11 mouse cellular contexts compared by ENCODE assay signal in the genomic region with DNA sequence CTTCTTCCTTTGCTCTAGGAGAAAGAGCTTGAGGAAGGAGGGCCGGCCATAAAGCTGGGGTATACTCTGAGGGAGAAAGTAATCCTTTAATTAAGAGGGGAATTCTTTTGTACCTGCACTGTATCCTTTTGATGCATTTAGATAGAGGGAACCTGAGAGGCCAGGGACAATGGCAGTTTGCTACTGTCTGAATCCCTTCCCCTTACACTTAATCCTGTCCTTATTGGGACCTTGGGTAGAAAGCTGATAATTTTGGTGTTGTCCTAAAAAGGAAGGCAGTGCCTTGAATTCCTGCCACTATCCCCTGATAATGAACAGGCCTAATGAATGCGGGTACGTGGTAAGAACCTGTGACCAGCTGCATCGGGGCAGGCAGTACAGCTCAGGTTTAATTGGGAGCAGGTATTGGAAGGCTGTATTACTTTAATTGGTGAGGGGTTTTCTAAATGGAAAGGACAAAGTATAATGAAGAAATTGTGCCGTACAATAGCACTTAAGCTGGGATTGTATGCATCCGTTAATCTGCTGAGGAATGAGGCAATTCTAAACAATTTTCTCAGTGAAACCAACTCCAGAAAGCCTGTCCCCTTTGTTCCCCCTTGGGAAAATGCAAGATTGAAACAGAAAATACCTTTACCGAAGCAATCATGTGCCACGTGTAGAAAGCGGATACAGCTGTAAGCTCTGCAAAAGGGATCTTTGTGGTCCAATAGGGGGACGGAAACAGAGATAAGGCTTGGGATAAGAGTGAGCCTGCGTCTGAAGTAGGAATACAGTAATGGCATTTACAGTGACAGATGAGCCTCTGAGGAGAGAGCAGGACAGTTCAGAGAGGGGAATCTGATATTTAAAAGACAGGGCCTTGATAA.
DNase-seq lines count a peak whose midpoint lies in the region; ATAC-seq and TF ChIP-seq lines count a peak whose summit lies in the region.
"Had no signal": no experiment of that assay in that cellular context is flagged by ENCODE, and none has a peak within 500 bp of the region (broad histone marks: within the 10 kb centered on the region; RNA-seq: fewer than 3 reads in every experiment).

No protein-coding gene starts in this region.

- H3K4me2 ChIP-seq in hindbrain, embryonic 15.5 days: 0 out of 2 replicates have a peak overlapping the region, but pooled peaks have one; percentile 0
- H3K4me2 ChIP-seq in hindbrain, embryonic 16.5 days (ENCODE audit: low read length): no peak overlapping the region
- H3K4me2 ChIP-seq in limb, embryonic 14.5 days (replicated peaks; ENCODE audit: low read depth, low read length, severe bottlenecking): peak overlapping the region; percentile 13; the same call in 1 of the 2 replicates
- H3K4me2 ChIP-seq: liver, embryonic 15.5 days had no signal

- peak; percentile 9 for DNase-seq in embryo, embryonic 9.5 days (ENCODE audit: extremely low spot score)
- peak; percentile 60 for DNase-seq in forebrain, embryonic 10.5 days (ENCODE audit: extremely low spot score, low spot score)
- DNase-seq in limb, embryonic 14.5 days (ENCODE audit: low spot score): no peak
- no peak for DNase-seq in frontal cortex, postnatal 25 days (ENCODE audit: low spot score in 2 of 2)
- no peak for DNase-seq in frontal cortex, postnatal 36 days (ENCODE audit: low spot score in 2 of 2)
- no peak for DNase-seq in layer of hippocampus, adult 9-11 months
- DNase-seq: cerebellum, postnatal 14 days; spleen, adult 18-20 months had no signal

- H3K4me1 ChIP-seq in hindbrain, embryonic 15.5 days (replicated peaks): 0 out of 2 replicates have a peak, but pooled peaks cover 3% of the 10 kb centered on the region
- no peaks in the 10 kb centered on the region; the same call in 1 of the 2 replicates for H3K4me1 ChIP-seq in hindbrain, embryonic 16.5 days (ENCODE audit: control insufficient read depth, insufficient read depth, low read depth, low read length)
- peaks cover 37% of the 10 kb centered on the region for H3K4me1 ChIP-seq in forebrain, embryonic 10.5 days
- H3K4me1 ChIP-seq in limb, embryonic 14.5 days (ENCODE audit: control insufficient read depth, insufficient read depth, low read length): no peaks in the 10 kb centered on the region
- H3K4me1 ChIP-seq: liver, embryonic 15.5 days had no signal

- H3K9ac ChIP-seq in hindbrain, embryonic 15.5 days: no peak overlapping the region
- H3K9ac ChIP-seq in hindbrain, embryonic 16.5 days (ENCODE audit: low read depth, low read length): no peak overlapping the region
- no peak overlapping the region for H3K9ac ChIP-seq in limb, embryonic 14.5 days (ENCODE audit: low read depth, low read length, severe bottlenecking)
- H3K9ac ChIP-seq: liver, embryonic 15.5 days had no signal

- H3K4me3 ChIP-seq in hindbrain, embryonic 15.5 days: no peak overlapping the region
- H3K4me3 ChIP-seq in hindbrain, embryonic 16.5 days (ENCODE audit: low read length): no peak overlapping the region
- H3K4me3 ChIP-seq in forebrain, embryonic 10.5 days: peak overlapping the region; percentile 21
- H3K4me3 ChIP-seq in limb, embryonic 14.5 days (replicated peaks; ENCODE audit: low read length): no peak overlapping the region
- H3K4me3 ChIP-seq: liver, embryonic 15.5 days had no signal

- TF ChIP-seq POLR2A in limb, embryonic 14.5 days (IDR thresholded peaks at IDR 0.05; ENCODE audit: borderline replicate concordance, extremely low read depth, insufficient read depth, insufficient read length): no peak

- H3K27ac ChIP-seq in hindbrain, embryonic 15.5 days (replicated peaks): no peak overlapping the region
- H3K27ac ChIP-seq in hindbrain, embryonic 16.5 days (ENCODE audit: low read depth, low read length): no peak overlapping the region
- H3K27ac ChIP-seq in forebrain, embryonic 10.5 days: peak overlapping the region; percentile 77
- no peak overlapping the region for H3K27ac ChIP-seq in limb, embryonic 14.5 days (replicated peaks; ENCODE audit: low read depth, low read length)
- H3K27ac ChIP-seq: liver, embryonic 15.5 days had no signal

- 49% methylated on average over 11 of the region's 11 CpGs for WGBS in hindbrain, embryonic 15.5 days
- 44% methylated on average over 11 of the region's 11 CpGs for WGBS in hindbrain, embryonic 16.5 days
- 16% methylated on average over 11 of the region's 11 CpGs for WGBS in forebrain, embryonic 10.5 days
- WGBS in limb, embryonic 14.5 days: 21% methylated on average over 11 of the region's 11 CpGs

- H3K9me3 ChIP-seq in hindbrain, embryonic 15.5 days: no peaks in the 10 kb centered on the region
- H3K9me3 ChIP-seq in hindbrain, embryonic 16.5 days (ENCODE audit: control insufficient read depth, low read length): no peaks in the 10 kb centered on the region
- H3K9me3 ChIP-seq in forebrain, embryonic 10.5 days: no peaks in the 10 kb centered on the region
- no peaks in the 10 kb centered on the region for H3K9me3 ChIP-seq in limb, embryonic 14.5 days (ENCODE audit: control insufficient read depth, low read length)
- H3K9me3 ChIP-seq: liver, embryonic 15.5 days had no signal

- no peaks in the 10 kb centered on the region for H3K36me3 ChIP-seq in hindbrain, embryonic 15.5 days
- H3K36me3 ChIP-seq in hindbrain, embryonic 16.5 days (ENCODE audit: control insufficient read depth, insufficient read depth, low read length): no peaks in the 10 kb centered on the region
- H3K36me3 ChIP-seq in forebrain, embryonic 10.5 days (replicated peaks): no peaks in the 10 kb centered on the region
- H3K36me3 ChIP-seq in limb, embryonic 14.5 days (ENCODE audit: control insufficient read depth, insufficient read depth, low read length): no peaks in the 10 kb centered on the region
- H3K36me3 ChIP-seq: liver, embryonic 15.5 days had no signal

- H3K27me3 ChIP-seq in hindbrain, embryonic 15.5 days: no peaks in the 10 kb centered on the region
- no peaks in the 10 kb centered on the region for H3K27me3 ChIP-seq in hindbrain, embryonic 16.5 days (replicated peaks; ENCODE audit: control insufficient read depth, insufficient read depth, low read length)
- H3K27me3 ChIP-seq in forebrain, embryonic 10.5 days (ENCODE audit: poor library complexity, severe bottlenecking): 0 out of 2 replicates have a peak, but pooled peaks cover 4% of the 10 kb centered on the region
- H3K27me3 ChIP-seq in limb, embryonic 14.5 days (ENCODE audit: control insufficient read depth, insufficient read depth, low read length): no peaks in the 10 kb centered on the region
- H3K27me3 ChIP-seq: liver, embryonic 15.5 days had no signal

- no peak for ATAC-seq in hindbrain, embryonic 15.5 days (ENCODE audit: low FRiP score, low read depth)
- ATAC-seq in hindbrain, embryonic 16.5 days: no peak; the same call in 1 of the 2 replicates
- no peak for ATAC-seq in limb, embryonic 14.5 days (ENCODE audit: low FRiP score, low read depth)

Comparison
In these comparisons a context has a peak if more than half of its experiments do, and no peak if none do; other contexts are left out.
1. DNase-seq: peak in embryo, embryonic 9.5 days (single experiment) and forebrain, embryonic 10.5 days (single experiment); none in limb, embryonic 14.5 days (single experiment), frontal cortex, postnatal 25 days (0 of 2), frontal cortex, postnatal 36 days (0 of 2) and layer of hippocampus, adult 9-11 months (single experiment).